Mouse (Mus musculus) testis, postnatal 10 days (tissue): ENCODE results near the gene Il18rap.
"Not testable (repeated sequence)": the region's sequence is repeated elsewhere in the genome, so short reads cannot be mapped to it uniquely, and the experiment has no call there.

Experiments used
- DNase-seq: peaks from one replicate; pipeline ENCODE4 v3.0.0; 2021; ENCODE audit warnings: low spot score

Il18rap gene

DNA sequence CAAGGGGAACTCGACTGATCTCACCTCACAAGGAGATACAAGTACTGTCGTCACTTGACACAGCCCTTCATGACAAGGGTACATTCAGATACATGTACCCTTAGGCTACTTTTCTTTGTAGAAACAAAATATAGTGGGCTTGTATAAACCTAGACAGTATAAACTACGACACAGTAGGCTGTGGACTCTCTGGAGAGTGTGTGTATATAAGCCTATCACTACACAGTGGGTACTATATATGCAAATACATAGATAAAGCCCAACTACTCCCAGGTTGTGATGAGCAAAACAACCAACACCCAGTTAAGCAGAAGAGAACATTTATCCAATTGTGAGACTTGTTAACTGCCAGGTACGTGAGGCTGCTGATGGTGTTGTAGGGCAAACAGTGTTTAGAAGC lies 31.5 kb downstream of the Il18rap start:
- no peak for DNase-seq

GRCm38 (mm10) chr1:40547064-40547572 lies 32.0 kb downstream of the Il18rap start:
- no peak for DNase-seq

GRCm38 (mm10) chr1:40547762-40548161 lies 32.6 kb downstream of the Il18rap start:
- no peak for DNase-seq

DNA sequence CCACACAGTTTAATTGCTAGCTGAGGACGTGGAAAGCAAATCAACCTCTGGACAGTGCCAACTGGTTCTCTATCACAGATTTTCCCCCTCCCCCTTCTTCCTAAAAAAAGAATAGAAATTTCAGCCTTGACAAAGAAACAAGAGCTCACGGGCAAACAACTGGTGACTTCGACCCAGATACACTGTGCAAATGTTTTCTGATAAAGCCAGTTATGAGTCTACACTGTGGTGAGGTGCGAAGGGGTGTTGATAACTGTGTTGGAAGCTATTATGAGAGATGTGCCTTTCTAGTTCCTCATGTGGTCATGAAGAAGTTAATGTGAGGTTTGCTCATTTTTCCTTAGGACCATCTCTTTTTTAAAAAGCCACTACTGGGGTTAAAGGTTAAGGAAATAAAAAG lies 54.2 kb downstream of the Il18rap start:
- no peak for DNase-seq

DNA sequence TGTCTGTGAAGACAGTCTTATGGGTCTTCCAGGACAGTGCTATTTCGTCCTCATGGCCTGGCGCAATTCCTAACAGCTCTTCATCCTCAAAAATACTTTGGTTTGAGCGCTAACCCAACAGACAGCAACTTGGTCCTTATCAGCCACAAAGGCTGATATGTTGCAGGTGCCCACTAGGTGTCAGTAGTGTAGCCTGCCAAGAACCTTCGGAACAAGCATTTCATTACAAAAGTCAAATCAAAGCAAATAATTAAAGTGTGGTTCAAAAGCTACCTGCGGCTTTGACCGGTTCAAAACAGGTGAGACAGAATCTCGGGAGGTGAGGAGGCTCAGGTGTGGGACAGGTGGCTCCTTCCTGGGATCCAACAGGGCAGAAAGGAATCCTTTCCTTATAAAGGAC lies 64.6 kb downstream of the Il18rap start, which contains the start of gene Slc9a4:
TSS of gene Slc9a4 (plus strand) at position 298 of the 400 bp plus-strand sequence.
- no peak for DNase-seq

DNA sequence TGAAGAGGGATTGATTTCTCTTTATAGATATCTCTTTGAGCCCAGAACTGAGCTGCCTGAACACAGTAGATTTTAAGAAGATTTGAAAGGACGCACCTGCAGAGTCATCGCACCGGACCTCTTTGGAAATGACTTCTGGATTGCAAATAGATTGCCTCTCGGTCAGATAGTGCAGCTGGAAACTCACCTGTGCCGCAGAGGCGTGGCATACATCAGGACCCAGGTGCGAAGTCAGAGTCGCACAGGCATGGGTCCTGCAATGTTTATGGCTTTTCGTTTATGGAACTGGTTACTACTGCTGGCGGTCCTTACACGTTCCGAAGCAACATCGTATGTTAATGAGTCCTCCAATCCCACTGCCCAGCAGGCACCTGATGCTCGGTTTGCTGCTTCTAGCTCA lies 65.1 kb downstream of the Il18rap start:
- DNase-seq = no peak

DNA sequence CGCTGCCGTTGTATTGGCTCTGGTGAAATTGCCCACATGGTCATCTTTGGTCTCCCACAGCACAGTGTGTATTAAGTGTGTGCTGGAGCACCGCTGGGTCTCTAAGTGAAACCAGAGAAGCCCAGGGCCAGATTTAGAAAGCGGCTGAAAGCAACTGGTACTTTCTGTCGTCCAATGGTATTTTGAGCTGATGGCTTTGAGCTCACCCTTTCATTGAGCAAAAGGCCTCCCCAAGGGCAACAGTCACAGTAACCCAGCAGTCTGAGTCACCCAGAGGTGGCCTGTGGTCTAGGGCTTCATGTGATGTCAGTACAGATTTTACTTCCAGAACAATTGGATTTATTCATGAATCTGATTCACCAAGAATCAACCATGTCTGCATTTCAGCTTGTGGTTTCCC lies 71.6 kb downstream of the Il18rap start:
- DNase-seq = no peak

GRCm38 (mm10) chr1:40590931-40591330 lies 75.8 kb downstream of the Il18rap start:
- DNase-seq = no peak

DNA sequence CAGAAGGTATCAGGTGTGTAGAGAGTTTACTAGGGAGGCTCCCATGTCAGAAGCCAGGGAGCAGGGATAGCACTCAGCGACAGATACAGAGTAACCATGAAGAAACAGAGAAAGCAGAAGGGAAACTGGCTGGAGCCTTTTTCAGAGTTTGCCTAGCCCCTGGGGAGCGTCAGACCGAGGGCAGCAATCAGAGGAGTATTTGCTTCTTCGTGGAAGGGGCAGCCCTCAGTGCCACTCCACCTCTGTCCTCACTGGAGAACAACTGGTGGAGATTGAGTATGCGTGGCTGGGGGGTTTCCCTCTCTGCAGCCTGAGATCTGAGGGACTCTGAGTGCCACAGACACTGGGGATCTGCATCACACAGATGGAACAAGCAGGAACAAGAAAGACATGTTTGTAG lies 82.7 kb downstream of the Il18rap start:
- DNase-seq = no peak

- not testable (repeated sequence) for DNase-seq
Observed at GRCm38 (mm10) chr1:40599661-40600060, 84.5 kb downstream of the Il18rap start.

GRCm38 (mm10) chr1:40600394-40601327 lies 85.5 kb downstream of the Il18rap start:
- DNase-seq = no peak
